Mouse (Mus musculus) olfactory bulb, adult 2 months (tissue): ENCODE data around the gene Gja5.

Experiments used
- CTCF ChIP-seq: fragments of 200-500 bp; IDR thresholded peaks from 2 replicates; pipeline ENCODE4 v1.5.1; 2012; ENCODE audit warnings: low read depth, mild to moderate bottlenecking, low read length, moderate library complexity; ENCODE audit not compliant: insufficient read depth
- POLR2A ChIP-seq: fragments of 200-500 bp; IDR thresholded peaks from 2 replicates; pipeline ENCODE4 v1.6.1; 2012; ENCODE audit warnings: mild to moderate bottlenecking, low read depth, low read length, moderate library complexity; ENCODE audit not compliant: insufficient read depth

DNA sequence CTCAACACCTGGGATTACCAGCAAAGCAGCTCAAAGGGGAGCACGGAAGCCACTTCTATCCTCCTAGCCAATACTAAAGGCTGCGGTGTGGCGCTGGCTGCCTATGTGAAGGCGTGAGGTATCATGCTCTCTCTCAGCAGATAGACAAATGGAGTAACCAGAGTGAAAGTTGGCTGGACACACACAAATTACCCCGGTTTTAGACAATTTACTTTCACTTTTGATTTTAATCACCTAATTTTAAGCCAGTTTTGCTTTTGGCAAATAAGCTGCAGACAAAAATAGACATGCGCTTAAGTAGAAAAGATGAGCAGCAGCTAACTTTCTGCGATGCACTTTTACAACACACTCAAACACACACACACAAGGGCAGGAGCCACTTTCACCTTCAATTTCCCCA, 20.8 kb upstream of the Gja5 start:
- TF ChIP-seq CTCF (no peak), POLR2A (no peak)
